Mouse (Mus musculus) embryonic facial prominence, embryonic 11.5 days (tissue): ENCODE measurements around the gene Atl3. TPM values are rescaled to one million over a fixed set of nuclear protein-coding genes. Genes with fewer than 3 reads are reported as not detected.

Source experiments
- ATAC-seq: fragments of 200-750 bp; cut with Nextera tagmentation; replicated peaks from 2 replicates; pipeline ENCODE4 v1.8.0; 2017; ENCODE audit warnings: low read depth; ENCODE audit not compliant: insufficient number of reproducible peaks, low FRiP score, low TSS enrichment
- DNase-seq: peaks from one replicate; pipeline ENCODE4 v3.0.0-alpha.2; 2015; ENCODE audit warnings: low spot score
- H3K27ac ChIP-seq: fragments of 300-500 bp; sonication (generic); replicated peaks from 2 replicates; pipeline ENCODE4 v1.5.1; 2014; ENCODE audit warnings: mild to moderate bottlenecking, low read depth, low read length, control low read depth
- H3K27me3 ChIP-seq: fragments of 300-500 bp; sonication (generic); 2 replicates; pipeline ENCODE4 v1.6.1; 2014; ENCODE audit warnings: mild to moderate bottlenecking, low read length, moderate library complexity, mixed read lengths; ENCODE audit not compliant: control insufficient read depth, insufficient read depth
- H3K36me3 ChIP-seq: fragments of 300-500 bp; sonication (generic); replicated peaks from 2 replicates; pipeline ENCODE4 v1.6.1; 2014; ENCODE audit warnings: low read depth, mild to moderate bottlenecking, low read length, moderate library complexity, mixed read lengths; ENCODE audit not compliant: control insufficient read depth, insufficient read depth
- H3K4me1 ChIP-seq: fragments of 300-500 bp; sonication (generic); 2 replicates; pipeline ENCODE4 v1.6.1; 2014; ENCODE audit warnings: low read length, mixed read lengths; ENCODE audit not compliant: control insufficient read depth, insufficient read depth
- H3K4me2 ChIP-seq: fragments of 300-500 bp; sonication (generic); 2 replicates; pipeline ENCODE4 v1.6.1; 2014; ENCODE audit warnings: low read depth, mild to moderate bottlenecking, control low read depth, low read length, moderate library complexity
- H3K4me3 ChIP-seq: fragments of 300-500 bp; sonication (generic); 2 replicates; pipeline ENCODE4 v1.5.1; 2014; ENCODE audit warnings: low read depth, low read length, control low read depth
- H3K9ac ChIP-seq: fragments of 300-500 bp; sonication (generic); replicated peaks from 2 replicates; pipeline ENCODE4 v1.6.1; 2014; ENCODE audit warnings: mild to moderate bottlenecking, control low read depth, low read length
- H3K9me3 ChIP-seq: fragments of 300-500 bp; sonication (generic); replicated peaks from 2 replicates; pipeline ENCODE4 v1.6.1; 2016; ENCODE audit warnings: mild to moderate bottlenecking, low read length, inconsistent platforms, mixed read lengths; ENCODE audit not compliant: control insufficient read depth
- WGBS: fragments of 180-500 bp; shearing (Covaris S2); extraction: QIAGEN DNeasy Blood & Tissue Kit; methylation state at CpG from one replicate; pipeline ENCODE4 v1.1.7; 2014; 5-methylcytosine and 5-hydroxymethylcytosine counted together
- polyA plus RNA-seq: library from polyadenylated mRNA; unstranded; fragments of >200 nt; fragmentation: Nextera tagmentation; extraction: Ambion mirVana; gene quantifications from 2 replicates; pipeline ENCODE4 v1.2.1, GENCODE M21; 2014

Atl3 gene
- polyA plus RNA-seq, 1 experiment from 2014 or later: 11.9 TPM

GRCm38 (mm10) chr19:7564457-7564856, 70.6 kb downstream of the Atl3 start:
- Histone ChIP-seq H3K9ac (no peak overlapping the region), H3K27ac (no peak overlapping the region), H3K4me3 (no peak overlapping the region), H3K4me2 (no peak overlapping the region), H3K27me3 (no peaks in the 10 kb centered on the region), H3K9me3 (no peaks in the 10 kb centered on the region), H3K4me1 (peaks cover 5% of the 10 kb centered on the region; the same call in 1 of the 2 replicates), H3K36me3 (no peaks in the 10 kb centered on the region)
- no peak for ATAC-seq
- 87% methylated on average over 1 of the region's 1 CpGs for WGBS
- DNase-seq: no peak

GRCm38 (mm10) chr19:7566826-7567225, 73.0 kb downstream of the Atl3 start:
- H3K4me2 ChIP-seq: no peak overlapping the region
- DNase-seq: no peak
- H3K36me3 ChIP-seq: no peaks in the 10 kb centered on the region
- no peaks in the 10 kb centered on the region for H3K27me3 ChIP-seq
- no peaks in the 10 kb centered on the region for H3K9me3 ChIP-seq
- no peak for ATAC-seq
- H3K4me3 ChIP-seq: no peak overlapping the region
- 41% methylated on average over 3 of the region's 3 CpGs for WGBS
- no peak overlapping the region for H3K27ac ChIP-seq
- peaks cover 5% of the 10 kb centered on the region; the same call in 1 of the 2 replicates for H3K4me1 ChIP-seq
- H3K9ac ChIP-seq: no peak overlapping the region

- no peak overlapping the region for H3K4me3 ChIP-seq
- H3K9ac ChIP-seq: no peak overlapping the region
- H3K36me3 ChIP-seq: no peaks in the 10 kb centered on the region
- ATAC-seq: peak; percentile 82
- H3K27ac ChIP-seq: peak overlapping the region; percentile 73
- no peaks in the 10 kb centered on the region for H3K27me3 ChIP-seq
- H3K4me2 ChIP-seq: no peak overlapping the region
- H3K4me1 ChIP-seq: peaks cover 5% of the 10 kb centered on the region; the same call in 1 of the 2 replicates
- H3K9me3 ChIP-seq: no peaks in the 10 kb centered on the region
- peak; percentile 84 for DNase-seq
- WGBS: 22% methylated on average over 3 of the region's 3 CpGs
Measured at GRCm38 (mm10) chr19:7568364-7568763, 74.5 kb downstream of the Atl3 start.

DNA sequence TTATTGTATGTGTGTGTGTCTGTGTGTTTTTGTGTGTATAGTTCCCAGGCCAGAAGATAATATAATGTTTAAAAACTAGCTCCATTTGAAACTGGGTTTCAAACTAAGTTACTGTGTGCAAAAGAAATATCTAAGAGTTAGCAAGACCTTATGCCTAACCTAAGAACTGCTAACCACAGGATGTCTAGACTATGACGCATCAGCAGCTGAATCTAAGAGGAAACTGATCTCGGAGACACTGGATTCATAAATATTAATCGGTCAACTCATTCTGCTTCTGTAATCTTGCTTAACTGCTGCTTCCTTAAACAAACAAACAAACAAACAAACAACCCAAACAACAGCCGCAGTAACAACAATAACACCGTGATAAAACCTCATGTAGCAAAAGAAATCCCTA, 75.8 kb downstream of the Atl3 start:
- Histone ChIP-seq H3K9ac (no peak overlapping the region), H3K4me1 (peaks cover 5% of the 10 kb centered on the region; the same call in 1 of the 2 replicates), H3K4me3 (no peak overlapping the region), H3K36me3 (no peaks in the 10 kb centered on the region), H3K9me3 (no peaks in the 10 kb centered on the region), H3K27ac (no peak overlapping the region), H3K4me2 (no peak overlapping the region), H3K27me3 (no peaks in the 10 kb centered on the region)
- ATAC-seq: no peak
- DNase-seq: no peak
- 88% methylated on average over 5 of the region's 5 CpGs for WGBS

GRCm38 (mm10) chr19:7576180-7576579, 82.3 kb downstream of the Atl3 start:
- no peak overlapping the region for H3K9ac ChIP-seq
- H3K36me3 ChIP-seq: no peaks in the 10 kb centered on the region
- H3K4me1 ChIP-seq: no peaks in the 10 kb centered on the region
- ATAC-seq (no peak), DNase-seq (no peak)
- H3K9me3 ChIP-seq: no peaks in the 10 kb centered on the region
- no peak overlapping the region for H3K27ac ChIP-seq
- no peaks in the 10 kb centered on the region for H3K27me3 ChIP-seq
- WGBS: 81% methylated on average over 1 of the region's 1 CpGs
- H3K4me2 ChIP-seq: no peak overlapping the region
- no peak overlapping the region for H3K4me3 ChIP-seq

DNA sequence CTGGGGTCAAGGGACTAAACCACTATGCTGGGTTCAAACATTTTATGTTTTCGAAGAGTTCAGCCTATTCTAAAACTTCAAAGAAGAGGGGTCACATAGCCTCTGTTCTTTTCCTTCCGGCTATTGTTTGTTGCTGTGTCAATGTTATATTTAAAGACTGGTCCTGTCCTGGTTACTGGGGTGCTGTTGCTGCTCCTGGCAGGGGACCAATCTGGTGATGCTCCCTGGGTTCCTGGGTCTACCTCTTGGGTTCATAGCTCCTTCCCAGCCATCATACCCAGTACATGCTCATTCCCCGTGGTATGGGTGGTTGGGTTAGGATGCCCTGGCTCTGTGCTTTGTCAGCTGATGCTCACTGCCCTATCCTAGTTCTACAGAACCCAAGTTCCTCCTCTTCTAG, 83.9 kb downstream of the Atl3 start:
- no peak overlapping the region for H3K4me3 ChIP-seq

GRCm38 (mm10) chr19:7581042-7581441, 87.2 kb downstream of the Atl3 start:
- H3K27me3 ChIP-seq: no peaks in the 10 kb centered on the region
- no peak overlapping the region for H3K4me3 ChIP-seq
- 69% methylated on average over 5 of the region's 5 CpGs for whole genome bisulfite sequencing
- no peak overlapping the region for H3K27ac ChIP-seq
- no peaks in the 10 kb centered on the region for H3K4me1 ChIP-seq
- H3K9me3 ChIP-seq: no peaks in the 10 kb centered on the region
- ATAC-seq (no peak), DNase-seq (no peak)
- no peaks in the 10 kb centered on the region for H3K36me3 ChIP-seq
- no peak overlapping the region for H3K9ac ChIP-seq
- H3K4me2 ChIP-seq: no peak overlapping the region

More for the DNA sequence above, 83.9 kb downstream of the Atl3 start:
- Histone ChIP-seq H3K9ac (no peak overlapping the region), H3K36me3 (no peaks in the 10 kb centered on the region), H3K9me3 (no peaks in the 10 kb centered on the region), H3K4me2 (no peak overlapping the region), H3K27me3 (no peaks in the 10 kb centered on the region), H3K4me1 (no peaks in the 10 kb centered on the region), H3K27ac (no peak overlapping the region)
- ATAC-seq (no peak), DNase-seq (no peak)
- WGBS: 80% methylated on average over 3 of the region's 3 CpGs

DNA sequence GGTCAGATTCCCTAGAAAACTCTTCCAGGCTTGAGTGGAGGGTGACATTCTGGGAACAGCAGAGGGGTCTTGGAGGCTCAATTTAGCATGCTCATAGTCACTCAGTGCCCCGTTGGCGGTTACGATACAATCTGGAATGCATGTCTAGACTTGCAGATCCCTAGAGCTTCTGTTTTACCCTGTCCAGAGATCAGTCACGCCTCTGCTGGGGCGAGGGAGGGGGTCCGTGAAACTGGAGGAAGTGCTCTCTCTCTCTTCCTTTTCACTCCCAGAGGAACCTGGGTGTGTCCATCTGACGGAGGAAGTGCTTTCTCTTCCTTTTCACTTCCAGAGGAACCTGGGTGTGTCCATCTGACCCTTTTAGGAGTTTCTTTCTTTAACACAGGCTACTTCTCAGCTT, 89.3 kb downstream of the Atl3 start:
- DNase-seq: peak; percentile 49
- ATAC-seq: no peak
- Histone ChIP-seq H3K9ac (no peak overlapping the region), H3K27ac (no peak overlapping the region), H3K27me3 (no peaks in the 10 kb centered on the region), H3K4me1 (no peaks in the 10 kb centered on the region), H3K4me2 (no peak overlapping the region), H3K4me3 (no peak overlapping the region), H3K9me3 (no peaks in the 10 kb centered on the region), H3K36me3 (no peaks in the 10 kb centered on the region)
- 53% methylated on average over 7 of the region's 7 CpGs for WGBS
